Mouse (Mus musculus): ENCODE measurements around the gene Pbp2. TPM values are rescaled to one million over a fixed set of nuclear protein-coding genes. Genes with fewer than 3 reads are reported as not detected.

Pbp2 gene
- polyA plus RNA-seq, 1 experiment from 2014 or later, result 0.19 TPM

GRCm38 (mm10) chr6:135296267-135296666, 13.9 kb downstream of the Pbp2 start:
- no peak overlapping the region for H3K27ac ChIP-seq
- H3K4me3 ChIP-seq, result no peak overlapping the region
- H3K4me1 ChIP-seq, result peaks cover 7% of the 10 kb centered on the region; the same call in 1 of the 2 replicates
- no peaks in the 10 kb centered on the region for H3K27me3 ChIP-seq (ENCODE audit: low read depth, poor library complexity, severe bottlenecking)
- 84% methylated on average over 17 of the region's 17 CpGs for WGBS
- no peaks in the 10 kb centered on the region for H3K36me3 ChIP-seq
- H3K9me3 ChIP-seq (replicated peaks), result no peaks in the 10 kb centered on the region
- no peak for DNase-seq (ENCODE audit: low spot score)

DNA sequence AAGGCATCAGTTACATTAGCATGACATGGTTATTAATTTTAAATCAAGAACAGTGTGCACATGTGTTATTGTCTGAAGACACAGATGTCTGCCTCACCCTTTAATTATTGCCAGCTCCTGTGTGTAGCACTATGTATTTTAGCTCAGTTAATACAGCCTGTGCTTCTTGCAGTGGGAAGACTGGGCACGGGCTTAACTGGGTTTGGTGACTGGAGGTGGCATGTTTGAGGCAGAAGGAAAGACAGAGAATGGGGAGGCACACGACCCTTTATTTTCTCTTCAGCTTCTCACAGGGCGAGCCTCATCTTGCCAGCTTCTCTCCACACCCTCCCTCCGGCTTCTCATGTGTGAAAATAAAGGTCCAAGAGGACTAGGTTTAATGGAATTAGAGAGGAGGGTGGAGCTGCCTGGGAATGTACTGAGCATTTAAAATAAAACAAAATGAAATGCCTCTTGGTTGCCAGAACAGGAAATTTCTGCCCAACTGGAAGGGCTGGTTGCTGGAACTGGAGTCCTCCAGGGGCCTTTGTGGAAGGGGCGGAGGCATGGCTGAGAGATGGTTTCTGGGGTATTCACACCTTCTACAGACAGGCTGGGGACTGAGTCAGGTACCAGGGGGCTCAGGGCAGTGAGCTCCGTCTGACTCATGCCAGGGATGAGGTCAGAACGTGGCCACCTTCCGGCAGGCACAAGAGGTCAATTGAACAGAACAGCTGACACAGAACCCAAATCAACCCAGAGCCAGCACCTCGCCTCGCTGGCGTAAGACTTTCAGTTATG, 14.9 kb downstream of the Pbp2 start:
- Histone ChIP-seq H3K27me3 (ENCODE audit: low read depth, poor library complexity, severe bottlenecking) (no peaks in the 10 kb centered on the region), H3K4me1 (peaks cover 7% of the 10 kb centered on the region; the same call in 1 of the 2 replicates), H3K4me3 (no peak overlapping the region), H3K27ac (no peak overlapping the region), H3K9me3 (replicated peaks) (no peaks in the 10 kb centered on the region), H3K36me3 (no peaks in the 10 kb centered on the region)
- WGBS, result 77% methylated on average over 11 of the region's 11 CpGs
- no peak for DNase-seq (ENCODE audit: low spot score)

GRCm38 (mm10) chr6:135294150-135294549, 16.1 kb downstream of the Pbp2 start:
- Histone ChIP-seq H3K4me3 (no peak overlapping the region), H3K36me3 (no peaks in the 10 kb centered on the region), H3K27ac (no peak overlapping the region), H3K27me3 (ENCODE audit: low read depth, poor library complexity, severe bottlenecking) (no peaks in the 10 kb centered on the region), H3K4me1 (peaks cover 7% of the 10 kb centered on the region; the same call in 1 of the 2 replicates), H3K9me3 (replicated peaks) (no peaks in the 10 kb centered on the region)
- WGBS, result 87% methylated on average over 6 of the region's 6 CpGs
- no peak for DNase-seq (ENCODE audit: low spot score)

DNA sequence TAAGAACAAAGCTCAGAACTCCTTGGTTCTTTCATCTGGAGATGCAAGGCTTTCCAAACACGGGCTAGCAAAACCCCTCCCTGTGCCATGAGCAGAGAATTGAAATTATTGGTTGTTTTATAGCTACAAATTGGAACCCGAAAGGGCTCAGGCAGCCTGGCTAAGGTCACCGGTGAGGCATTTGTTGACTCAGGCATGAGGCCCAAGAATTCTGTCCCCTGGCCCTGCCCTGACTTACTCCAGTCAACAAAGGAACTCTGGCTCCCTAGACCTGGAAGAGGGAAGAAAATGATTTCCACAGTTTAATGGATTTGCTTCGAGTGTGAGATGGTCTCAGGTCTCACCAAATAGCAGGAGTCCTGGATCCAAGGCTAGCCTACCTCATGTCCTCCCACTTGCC, 17.8 kb downstream of the Pbp2 start:
- WGBS, result 79% methylated on average over 4 of the region's 4 CpGs
- DNase-seq (ENCODE audit: low spot score), result no peak
- H3K36me3 ChIP-seq, result no peaks in the 10 kb centered on the region
- H3K4me1 ChIP-seq, result peaks cover 7% of the 10 kb centered on the region; the same call in 1 of the 2 replicates
- H3K27ac ChIP-seq, result no peak overlapping the region
- H3K27me3 ChIP-seq (ENCODE audit: low read depth, poor library complexity, severe bottlenecking), result no peaks in the 10 kb centered on the region
- no peak overlapping the region for H3K4me3 ChIP-seq
- H3K9me3 ChIP-seq (replicated peaks), result no peaks in the 10 kb centered on the region

- no peak overlapping the region for H3K4me3 ChIP-seq
- no peaks in the 10 kb centered on the region for H3K27me3 ChIP-seq (ENCODE audit: low read depth, poor library complexity, severe bottlenecking)
- H3K9me3 ChIP-seq (replicated peaks), result no peaks in the 10 kb centered on the region
- H3K4me1 ChIP-seq, result peaks cover 23% of the 10 kb centered on the region
- WGBS, result 10% methylated on average over 10 of the region's 10 CpGs
- no peaks in the 10 kb centered on the region for H3K36me3 ChIP-seq
- DNase-seq (ENCODE audit: low spot score), result peak; percentile 64
- H3K27ac ChIP-seq, result no peak overlapping the region; the same call in 1 of the 2 replicates
These were observed 30.3 kb downstream of the Pbp2 start for GRCm38 (mm10) chr6:135279856-135280255.

- no peak for DNase-seq (ENCODE audit: low spot score)
- Histone ChIP-seq H3K4me1 (peaks cover 23% of the 10 kb centered on the region), H3K9me3 (replicated peaks) (no peaks in the 10 kb centered on the region), H3K27me3 (ENCODE audit: low read depth, poor library complexity, severe bottlenecking) (no peaks in the 10 kb centered on the region), H3K36me3 (no peaks in the 10 kb centered on the region), H3K27ac (no peak overlapping the region; the same call in 1 of the 2 replicates), H3K4me3 (no peak overlapping the region)
- 65% methylated on average over 5 of the region's 5 CpGs for WGBS
These were observed 30.9 kb downstream of the Pbp2 start for GRCm38 (mm10) chr6:135279286-135279685.

DNA sequence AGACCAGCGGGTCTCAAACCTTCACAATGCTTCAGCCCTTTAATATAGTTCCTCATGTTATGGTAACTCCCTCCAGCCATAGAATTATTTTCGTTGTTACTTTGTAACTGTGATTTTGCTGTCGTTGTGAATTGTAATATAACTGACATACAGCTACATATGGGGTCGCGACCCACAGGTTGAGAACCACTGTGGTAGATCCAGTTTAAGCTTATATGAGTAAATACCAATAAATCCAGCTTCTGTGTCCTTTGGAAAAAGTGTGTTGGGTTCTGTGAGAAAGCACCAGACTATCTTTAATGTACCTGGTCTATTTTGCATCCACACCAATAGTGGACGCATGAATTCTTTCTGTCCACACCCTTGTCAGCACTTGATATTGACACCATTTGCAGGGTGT, 31.9 kb downstream of the Pbp2 start:
- 91% methylated on average over 6 of the region's 6 CpGs for WGBS
- Histone ChIP-seq H3K27ac (no peak overlapping the region), H3K4me3 (no peak overlapping the region), H3K9me3 (replicated peaks) (no peaks in the 10 kb centered on the region), H3K4me1 (peaks cover 23% of the 10 kb centered on the region), H3K27me3 (ENCODE audit: low read depth, poor library complexity, severe bottlenecking) (no peaks in the 10 kb centered on the region), H3K36me3 (no peaks in the 10 kb centered on the region)
- no peak for DNase-seq (ENCODE audit: low spot score)

DNA sequence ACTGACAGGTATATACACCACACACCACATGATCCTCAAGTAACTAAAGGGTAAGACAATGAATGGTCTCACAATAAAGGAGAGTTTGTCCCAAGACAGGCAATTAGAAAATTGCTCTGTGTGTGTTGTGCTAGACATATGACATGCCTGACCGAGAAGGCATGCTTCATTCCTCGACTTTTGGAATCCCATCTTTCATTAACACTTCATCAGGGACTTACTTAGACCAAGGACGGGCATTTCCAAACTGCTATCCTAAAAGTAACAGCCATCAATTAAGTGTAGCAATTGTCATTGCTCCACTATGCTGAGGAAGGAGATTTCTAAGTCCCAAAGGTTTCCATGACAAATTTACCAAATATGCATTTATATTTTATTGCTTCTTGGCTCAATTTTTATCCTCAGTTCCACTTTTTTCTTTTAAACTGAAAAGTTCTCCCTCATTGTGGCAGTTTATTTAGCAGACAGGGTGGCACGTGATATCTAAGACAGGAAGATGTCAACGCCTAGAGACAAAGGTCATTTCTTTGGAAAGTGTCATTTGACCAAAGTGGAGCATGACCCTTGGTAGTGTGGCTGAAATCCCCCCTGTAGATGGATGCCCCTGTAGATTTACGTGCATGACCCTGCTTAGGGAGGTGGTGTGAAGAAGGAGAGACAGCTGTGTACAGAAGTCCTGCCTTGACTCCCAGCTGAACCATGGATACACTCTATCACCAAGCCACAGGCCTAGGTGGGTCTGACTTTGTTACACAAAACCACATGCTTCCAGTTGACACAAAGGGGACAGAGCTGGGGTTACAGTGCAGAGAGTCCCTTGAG, 33.5 kb downstream of the Pbp2 start:
- WGBS, result 38% methylated on average over 6 of the region's 6 CpGs
- no peaks in the 10 kb centered on the region for H3K27me3 ChIP-seq (ENCODE audit: low read depth, poor library complexity, severe bottlenecking)
- DNase-seq (ENCODE audit: low spot score), result no peak
- no peak overlapping the region for H3K4me3 ChIP-seq
- no peak overlapping the region for H3K27ac ChIP-seq
- H3K4me1 ChIP-seq, result peaks cover 23% of the 10 kb centered on the region
- H3K36me3 ChIP-seq, result no peaks in the 10 kb centered on the region
- no peaks in the 10 kb centered on the region for H3K9me3 ChIP-seq (replicated peaks)

DNA sequence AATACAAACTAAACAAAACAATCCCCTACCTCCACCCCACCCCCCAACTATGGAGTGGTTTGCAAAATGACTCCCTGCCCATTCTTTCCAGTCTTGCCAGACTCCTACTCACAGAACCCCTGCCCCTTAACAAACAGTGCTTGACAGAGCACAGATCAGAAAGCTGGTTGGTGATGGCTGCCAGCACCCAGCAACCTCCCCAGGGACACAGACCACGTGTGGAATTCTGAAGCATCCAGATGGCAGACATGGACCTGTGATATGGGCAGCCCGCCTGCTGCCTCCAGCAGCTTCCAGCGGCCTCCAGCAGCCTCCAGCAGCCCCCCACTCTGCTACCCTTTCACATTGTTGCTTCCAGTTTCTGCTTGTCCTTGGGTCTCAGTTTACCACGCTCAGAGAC, 35.0 kb downstream of the Pbp2 start:
- H3K9me3 ChIP-seq (replicated peaks), result no peaks in the 10 kb centered on the region
- 69% methylated on average over 4 of the region's 4 CpGs for WGBS
- H3K27ac ChIP-seq, result 0 out of 2 replicates have a peak overlapping the region, but pooled peaks have one; percentile 10
- no peak overlapping the region for H3K4me3 ChIP-seq
- no peaks in the 10 kb centered on the region for H3K36me3 ChIP-seq
- no peaks in the 10 kb centered on the region for H3K27me3 ChIP-seq (ENCODE audit: low read depth, poor library complexity, severe bottlenecking)
- peaks cover 22% of the 10 kb centered on the region for H3K4me1 ChIP-seq
- DNase-seq (ENCODE audit: low spot score), result no peak

- DNase-seq (ENCODE audit: low spot score), result no peak
- Histone ChIP-seq H3K4me3 (no peak overlapping the region), H3K36me3 (no peaks in the 10 kb centered on the region), H3K27ac (no peak overlapping the region), H3K4me1 (peaks cover 16% of the 10 kb centered on the region), H3K27me3 (ENCODE audit: low read depth, poor library complexity, severe bottlenecking) (no peaks in the 10 kb centered on the region), H3K9me3 (replicated peaks) (no peaks in the 10 kb centered on the region)
- 90% methylated on average over 6 of the region's 6 CpGs for WGBS
These were observed 37.1 kb downstream of the Pbp2 start for GRCm38 (mm10) chr6:135273066-135273465.

DNA sequence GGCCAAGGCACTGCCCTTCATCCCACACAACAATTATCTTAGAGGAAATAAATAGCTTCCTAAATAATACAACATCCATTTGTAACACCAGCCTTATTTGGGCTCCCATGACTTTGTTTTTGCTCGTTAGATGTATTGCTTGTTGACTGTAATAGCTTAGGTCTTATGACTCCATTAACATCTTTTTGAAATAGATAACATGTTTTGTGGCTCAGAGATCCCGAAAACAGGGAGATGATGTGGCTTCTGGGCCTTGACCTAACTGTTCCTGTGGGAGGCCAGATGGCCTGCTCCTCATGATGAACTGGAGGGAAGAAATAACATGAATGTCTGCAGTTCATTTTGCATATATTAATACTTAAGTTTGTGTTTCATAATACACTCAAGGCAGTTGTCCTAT, 38.4 kb downstream of the Pbp2 start:
- H3K27me3 ChIP-seq (ENCODE audit: low read depth, poor library complexity, severe bottlenecking), result no peaks in the 10 kb centered on the region
- no peak for DNase-seq (ENCODE audit: low spot score)
- no peak overlapping the region for H3K4me3 ChIP-seq
- H3K4me1 ChIP-seq, result peaks cover 16% of the 10 kb centered on the region
- no peaks in the 10 kb centered on the region for H3K9me3 ChIP-seq (replicated peaks)
- 84% methylated on average over 2 of the region's 2 CpGs for WGBS
- H3K27ac ChIP-seq, result no peak overlapping the region
- H3K36me3 ChIP-seq, result no peaks in the 10 kb centered on the region

DNA sequence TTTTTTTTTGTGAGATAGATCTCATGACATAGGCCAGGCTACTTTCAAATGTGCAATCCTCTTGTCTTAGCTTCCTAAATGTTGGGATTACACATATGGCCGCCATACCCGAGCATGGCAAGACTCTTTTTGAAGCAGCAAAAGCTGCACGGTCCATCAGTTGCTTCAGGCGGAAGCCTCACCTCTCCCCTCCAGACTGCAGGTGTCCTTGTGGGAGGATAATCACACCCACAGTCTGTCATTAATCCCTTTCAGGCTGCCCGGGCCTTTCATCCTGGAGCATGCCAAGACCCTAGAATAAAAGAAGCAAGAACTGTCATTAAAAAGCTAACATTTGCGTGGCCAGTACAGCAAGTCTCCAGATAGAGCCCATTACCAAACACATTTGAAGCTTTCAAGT, 40.6 kb downstream of the Pbp2 start:
- no peaks in the 10 kb centered on the region for H3K9me3 ChIP-seq (replicated peaks)
- no peak overlapping the region for H3K4me3 ChIP-seq
- H3K27me3 ChIP-seq (ENCODE audit: low read depth, poor library complexity, severe bottlenecking), result no peaks in the 10 kb centered on the region
- no peak overlapping the region for H3K27ac ChIP-seq
- H3K36me3 ChIP-seq, result no peaks in the 10 kb centered on the region
- H3K4me1 ChIP-seq, result peaks cover 13% of the 10 kb centered on the region
- WGBS, result 52% methylated on average over 6 of the region's 6 CpGs
- no peak for DNase-seq (ENCODE audit: low spot score)

- no peak overlapping the region for H3K27ac ChIP-seq
- DNase-seq (ENCODE audit: low spot score), result no peak
These were observed 41.8 kb downstream of the Pbp2 start for GRCm38 (mm10) chr6:135268392-135268791.

More at GRCm38 (mm10) chr6:135268392-135268791, 41.8 kb downstream of the Pbp2 start:
- H3K4me1 ChIP-seq, result peaks cover 13% of the 10 kb centered on the region
- H3K27me3 ChIP-seq (ENCODE audit: low read depth, poor library complexity, severe bottlenecking), result no peaks in the 10 kb centered on the region
- no peaks in the 10 kb centered on the region for H3K9me3 ChIP-seq (replicated peaks)
- no peaks in the 10 kb centered on the region for H3K36me3 ChIP-seq
- H3K4me3 ChIP-seq, result no peak overlapping the region
